Mouse (Mus musculus) kidney, postnatal 0 days (tissue): ENCODE results near the gene Slc25a35. TPM values are rescaled to one million over a fixed set of nuclear protein-coding genes. Genes with fewer than 3 reads are reported as not detected.

Experiments used
- ATAC-seq: fragments of 200-750 bp; cut with Nextera tagmentation; replicated peaks from 2 replicates; pipeline ENCODE4 v1.8.0; 2017; ENCODE audit warnings: low read depth, moderate number of reproducible peaks, moderate TSS enrichment, moderate library complexity; ENCODE audit not compliant: low FRiP score
- DNase-seq: peaks from one replicate; pipeline ENCODE4 v3.0.0-alpha.2; 2016; ENCODE audit warnings: low spot score
- H3K27ac ChIP-seq: fragments of 300-500 bp; sonication (generic); 2 replicates; pipeline ENCODE4 v1.5.1; 2014; ENCODE audit warnings: mild to moderate bottlenecking
- H3K27me3 ChIP-seq: fragments of 300-500 bp; sonication (generic); 2 replicates; pipeline ENCODE4 v1.6.1; 2014; ENCODE audit warnings: low read length, mixed read lengths; ENCODE audit not compliant: insufficient read depth
- H3K36me3 ChIP-seq: fragments of 300-500 bp; sonication (generic); 2 replicates; pipeline ENCODE4 v1.6.1; 2014; ENCODE audit warnings: low read length, mixed read lengths; ENCODE audit not compliant: insufficient read depth
- H3K4me1 ChIP-seq: fragments of 300-500 bp; sonication (generic); replicated peaks from 2 replicates; pipeline ENCODE4 v1.6.1; 2014; ENCODE audit warnings: antibody characterized with exemption, low read length, mixed read lengths; ENCODE audit not compliant: insufficient read depth
- H3K4me2 ChIP-seq: fragments of 300-500 bp; sonication (generic); 2 replicates; pipeline ENCODE4 v1.6.1; 2014; ENCODE audit warnings: mild to moderate bottlenecking, low read length, moderate library complexity, mixed read lengths
- H3K4me3 ChIP-seq: fragments of 300-500 bp; sonication (generic); replicated peaks from 2 replicates; pipeline ENCODE4 v1.5.1; 2014; ENCODE audit warnings: low read depth, low read length
- H3K9ac ChIP-seq: fragments of 300-500 bp; sonication (generic); 2 replicates; pipeline ENCODE4 v1.6.1; 2014; ENCODE audit warnings: low read depth, low read length
- H3K9me3 ChIP-seq: fragments of 300-500 bp; sonication (generic); replicated peaks from 2 replicates; pipeline ENCODE4 v1.6.1; 2016; ENCODE audit warnings: low read length, inconsistent platforms, mixed read lengths
- CTCF ChIP-seq: IDR thresholded peaks from 2 replicates; pipeline ENCODE4 v1.5.1; 2016; ENCODE audit warnings: antibody characterized with exemption, low read depth, mild to moderate bottlenecking, moderate library complexity
- WGBS: fragments of 180-500 bp; shearing (Covaris S2); extraction: QIAGEN DNeasy Blood & Tissue Kit; methylation state at CpG from one replicate; pipeline ENCODE4 v1.1.7; 2014; 5-methylcytosine and 5-hydroxymethylcytosine counted together
- polyA plus RNA-seq: library from polyadenylated mRNA; unstranded; fragments of >200 nt; fragmentation: Nextera tagmentation; extraction: Ambion mirVana; gene quantifications from 2 replicates; pipeline ENCODE4 v1.2.1, GENCODE M21; 2015

Gene Slc25a35
- polyA plus RNA-seq, 1 experiment from 2014 or later = 11.5 TPM

DNA sequence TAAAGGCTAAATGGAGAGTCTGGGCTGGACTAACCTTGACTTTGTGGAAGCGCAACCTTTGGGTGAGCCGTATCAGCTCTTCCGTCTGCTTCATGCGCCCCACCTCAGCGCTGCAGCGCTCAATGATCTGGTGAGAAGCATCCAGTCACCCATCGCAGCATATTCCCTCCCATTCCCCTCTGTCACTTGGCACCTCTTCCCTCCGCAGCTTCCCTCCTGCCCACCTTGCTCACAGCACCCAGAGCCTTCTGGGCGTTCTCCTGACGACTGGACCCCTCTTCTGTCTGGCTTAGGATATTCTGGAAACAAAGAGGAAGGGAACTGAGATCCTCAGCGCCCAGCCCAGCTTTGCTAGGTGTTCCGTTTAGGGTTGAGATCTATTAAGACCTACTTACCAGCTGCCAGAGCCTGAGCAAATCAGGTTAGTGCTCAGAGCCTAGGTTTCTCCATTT, 20.4 kb upstream of the Slc25a35 start:
- WGBS = 17% methylated on average over 12 of the region's 12 CpGs
- Histone ChIP-seq H3K4me3 (0 out of 2 replicates have a peak overlapping the region, but pooled peaks have one; percentile 2), H3K4me1 (peaks cover 7% of the 10 kb centered on the region; the same call in 1 of the 2 replicates), H3K36me3 (no peaks in the 10 kb centered on the region), H3K27ac (no peak overlapping the region), H3K9me3 (no peaks in the 10 kb centered on the region), H3K4me2 (peak overlapping the region; percentile 40), H3K27me3 (no peaks in the 10 kb centered on the region), H3K9ac (no peak overlapping the region)
- TF ChIP-seq CTCF = no peak
- no peak for ATAC-seq
- peak; percentile 31 for DNase-seq

DNA sequence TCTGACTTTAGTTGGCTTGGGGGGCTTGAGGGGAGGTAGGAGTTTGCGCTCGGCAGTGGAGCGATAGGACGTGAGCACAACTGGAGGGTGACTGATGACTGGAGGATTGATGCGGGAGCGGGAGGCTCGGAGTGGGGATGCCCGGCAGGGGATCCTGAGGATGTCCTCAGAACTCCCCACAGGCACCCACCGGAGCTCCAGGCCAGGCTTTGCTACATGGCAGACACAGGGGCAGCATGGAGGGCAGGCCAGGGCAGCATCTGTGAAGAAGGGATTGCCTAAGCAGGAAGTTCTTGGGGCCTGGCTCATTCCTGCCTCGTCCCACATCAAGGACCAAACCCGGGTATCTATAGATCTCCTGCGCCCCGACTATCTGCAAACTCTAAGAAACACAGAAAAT, 14.0 kb upstream of the Slc25a35 start:
- Histone ChIP-seq H3K4me1 (peaks cover 8% of the 10 kb centered on the region; the same call in 1 of the 2 replicates), H3K4me2 (peak overlapping the region; percentile 65), H3K9ac (peak overlapping the region; percentile 55), H3K27ac (no peak overlapping the region), H3K36me3 (no peaks in the 10 kb centered on the region), H3K9me3 (no peaks in the 10 kb centered on the region), H3K27me3 (0 out of 2 replicates have a peak, but pooled peaks cover 6% of the 10 kb centered on the region), H3K4me3 (peak overlapping the region; percentile 34)
- no peak for TF ChIP-seq CTCF
- DNase-seq = no peak
- 17% methylated on average over 13 of the region's 13 CpGs for WGBS
- no peak for ATAC-seq

DNA sequence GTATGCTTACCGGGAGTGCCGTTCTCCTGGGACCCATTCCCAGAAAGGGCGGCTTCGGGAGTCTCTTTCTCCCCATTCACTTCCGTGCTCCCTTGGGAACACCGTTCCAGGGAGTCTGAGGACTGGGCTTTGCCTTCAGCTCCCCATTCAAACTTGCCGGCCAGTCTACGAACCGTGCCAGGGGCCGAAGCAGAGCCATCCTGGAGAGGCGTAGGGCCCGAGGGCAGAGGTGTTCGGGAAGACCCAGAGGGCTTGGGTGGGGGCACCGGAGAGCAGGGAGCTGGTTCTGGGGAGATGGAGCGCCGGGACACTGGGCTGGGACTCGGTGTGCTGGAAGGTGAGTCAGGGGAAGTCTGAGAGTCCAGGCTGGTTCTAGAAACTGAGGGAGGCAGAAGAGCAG, 13.5 kb upstream of the Slc25a35 start:
- no peak for DNase-seq
- no peak overlapping the region for H3K27ac ChIP-seq
- peak overlapping the region; percentile 65 for H3K4me2 ChIP-seq
- H3K9ac ChIP-seq = peak overlapping the region; percentile 55
- no peak for ATAC-seq
- TF ChIP-seq CTCF = no peak
- 3% methylated on average over 17 of the region's 17 CpGs for WGBS
- no peaks in the 10 kb centered on the region for H3K9me3 ChIP-seq
- H3K4me3 ChIP-seq = peak overlapping the region; percentile 34
- 0 out of 2 replicates have a peak, but pooled peaks cover 6% of the 10 kb centered on the region for H3K27me3 ChIP-seq
- no peaks in the 10 kb centered on the region for H3K36me3 ChIP-seq
- H3K4me1 ChIP-seq = peaks cover 8% of the 10 kb centered on the region; the same call in 1 of the 2 replicates

- DNase-seq (no peak), ATAC-seq (0 out of 2 replicates have a peak, but pooled peaks have one; percentile 34)
- H3K4me1 ChIP-seq = peaks cover 8% of the 10 kb centered on the region; the same call in 1 of the 2 replicates
- no peak overlapping the region; the same call in 1 of the 2 replicates for H3K9ac ChIP-seq
- 63% methylated on average over 5 of the region's 5 CpGs for WGBS
- 0 out of 2 replicates have a peak, but pooled peaks cover 6% of the 10 kb centered on the region for H3K27me3 ChIP-seq
- no peaks in the 10 kb centered on the region for H3K36me3 ChIP-seq
- no peak for TF ChIP-seq CTCF
- no peak overlapping the region for H3K27ac ChIP-seq
- H3K4me2 ChIP-seq = peak overlapping the region; percentile 65
- no peaks in the 10 kb centered on the region for H3K9me3 ChIP-seq
- peak overlapping the region; percentile 34 for H3K4me3 ChIP-seq
These were observed 12.5 kb upstream of the Slc25a35 start for GRCm38 (mm10) chr11:68955473-68955872.

GRCm38 (mm10) chr11:68956107-68956506, 11.8 kb upstream of the Slc25a35 start:
- WGBS = 16% methylated on average over 3 of the region's 3 CpGs
- Histone ChIP-seq H3K4me1 (peaks cover 8% of the 10 kb centered on the region; the same call in 1 of the 2 replicates), H3K4me3 (peak overlapping the region; percentile 26), H3K27me3 (0 out of 2 replicates have a peak, but pooled peaks cover 6% of the 10 kb centered on the region), H3K9ac (peak overlapping the region; percentile 32; the same call in 1 of the 2 replicates), H3K27ac (peak overlapping the region; percentile 21), H3K36me3 (no peaks in the 10 kb centered on the region), H3K4me2 (peak overlapping the region; percentile 65), H3K9me3 (no peaks in the 10 kb centered on the region)
- DNase-seq (peak; percentile 57), ATAC-seq (no peak)
- no peak for TF ChIP-seq CTCF

DNA sequence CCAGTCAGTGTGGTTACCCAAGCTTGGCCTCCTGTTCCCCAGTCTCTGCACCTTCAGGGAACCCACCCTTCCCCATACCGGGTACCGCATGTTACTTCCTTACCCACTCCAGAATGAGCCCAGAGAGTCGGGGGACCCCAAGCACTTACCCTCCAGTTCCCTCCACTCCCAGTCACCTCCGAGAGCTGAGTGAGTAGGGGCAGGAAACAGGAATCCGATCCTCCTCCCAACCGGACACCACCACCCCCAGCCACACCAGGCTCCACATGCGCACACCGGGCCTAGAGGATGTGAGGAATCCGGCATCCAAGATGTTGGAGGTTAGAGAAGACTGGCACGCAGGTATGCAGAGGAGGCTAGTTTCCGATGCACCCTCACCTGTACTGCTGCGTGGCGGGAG, 11.2 kb upstream of the Slc25a35 start:
- Histone ChIP-seq H3K27me3 (0 out of 2 replicates have a peak, but pooled peaks cover 6% of the 10 kb centered on the region), H3K9ac (peak overlapping the region; percentile 32), H3K9me3 (no peaks in the 10 kb centered on the region), H3K4me3 (peak overlapping the region; percentile 26), H3K36me3 (no peaks in the 10 kb centered on the region), H3K4me2 (peak overlapping the region; percentile 34), H3K4me1 (peaks cover 8% of the 10 kb centered on the region; the same call in 1 of the 2 replicates), H3K27ac (peak overlapping the region; percentile 58)
- DNase-seq = peak; percentile 47
- ATAC-seq = no peak
- no peak for TF ChIP-seq CTCF
- WGBS = 28% methylated on average over 13 of the region's 13 CpGs
